Mouse (Mus musculus) inflammation-experienced regulatory T-cells, adult 6 months (primary cell): ENCODE data around the gene Vmn2r43. TPM values are rescaled to one million over a fixed set of nuclear protein-coding genes. Genes with fewer than 3 reads are reported as not detected.
"Not testable (repeated sequence)": the region's sequence is repeated elsewhere in the genome, so short reads cannot be mapped to it uniquely, and the experiment has no call there.

ENCODE experiments used
- ATAC-seq: one replicate; pipeline ENCODE4 v1.8.0; 2017
- polyA plus RNA-seq, 3 experiments: library from polyadenylated mRNA; unstranded; fragments of 100-300 nt; shearing (Covaris generic); gene quantifications; one replicate each; pipeline ENCODE4 v1.2.1; 2017

Gene Vmn2r43
- polyA plus RNA-seq: not detected

DNA sequence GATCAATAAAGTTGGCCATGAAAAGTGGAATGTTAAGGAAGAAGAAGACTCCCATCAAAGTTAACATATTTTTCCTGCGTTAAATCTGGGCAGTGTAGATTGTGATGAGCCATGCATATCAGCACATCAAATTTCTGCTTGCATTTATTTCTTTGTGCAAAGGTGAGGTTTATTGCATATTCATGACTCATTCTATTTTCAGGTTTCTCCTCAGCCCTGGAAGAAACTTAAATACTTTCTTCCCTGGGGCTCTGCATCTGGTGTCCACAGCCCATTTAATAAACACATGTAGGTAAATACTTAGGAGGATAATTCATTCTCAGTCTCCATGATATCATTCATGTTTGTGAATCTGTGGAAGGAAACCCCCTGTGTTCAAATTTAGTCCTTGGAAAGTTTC, at the start of gene Vmn2r43:
Vmn2r43 (minus strand) TSS at position 101 of the 400 bp plus-strand sequence.
- not testable (repeated sequence) for ATAC-seq

GRCm38 (mm10) chr7:8200220-8200619, 60.2 kb downstream of the Vmn2r43 start, which contains the start of gene Vmn2r42:
Gene Vmn2r42, minus strand, starts transcription at chr7:8200320.
- ATAC-seq: not testable (repeated sequence)

Other genes starting within 250 kb of the Vmn2r43 start
- not detected for gene Vmn2r41, start 98.9 kb downstream of the Vmn2r43 start, polyA plus RNA-seq
- gene Vmn2r42, start 60.3 kb downstream of the Vmn2r43 start, polyA plus RNA-seq: not detected
- gene Vmn2r44, start 122.7 kb upstream of the Vmn2r43 start, polyA plus RNA-seq: not detected
- gene Vmn2r45, start 228.5 kb upstream of the Vmn2r43 start, polyA plus RNA-seq: not detected